Mouse (Mus musculus): Measurements from ENCODE around the gene Tmcc3.
A peak's percentile ranks its signal among the peaks of the same experiment; 100 is the strongest.

The Tmcc3 gene

GRCm38 (mm10) chr10:94371293-94371692 is 59.5 kb downstream of the Tmcc3 start:
- DNase-seq, result peak; percentile 47

- no peak for DNase-seq
These were observed 65.2 kb downstream of the Tmcc3 start for GRCm38 (mm10) chr10:94376941-94377340.

GRCm38 (mm10) chr10:94377844-94378243 is 66.1 kb downstream of the Tmcc3 start:
- DNase-seq, result no peak

GRCm38 (mm10) chr10:94378383-94378782 is 66.6 kb downstream of the Tmcc3 start:
- peak; percentile 89 for DNase-seq

- no peak for DNase-seq
These were observed 68.3 kb downstream of the Tmcc3 start for GRCm38 (mm10) chr10:94380082-94380481.

GRCm38 (mm10) chr10:94380662-94381392 is 69.1 kb downstream of the Tmcc3 start:
- no peak for DNase-seq

- no peak for DNase-seq
These were observed 69.6 kb downstream of the Tmcc3 start for GRCm38 (mm10) chr10:94381393-94381740.

GRCm38 (mm10) chr10:94382618-94383017 is 70.9 kb downstream of the Tmcc3 start:
- DNase-seq, result no peak

GRCm38 (mm10) chr10:94383565-94383964 is 71.8 kb downstream of the Tmcc3 start:
- DNase-seq, result no peak

- no peak for DNase-seq
These were observed 77.5 kb downstream of the Tmcc3 start for GRCm38 (mm10) chr10:94389219-94389618.

- DNase-seq, result no peak
These were observed 79.3 kb downstream of the Tmcc3 start for GRCm38 (mm10) chr10:94391049-94391448.

- DNase-seq, result no peak
These were observed 82.5 kb downstream of the Tmcc3 start for GRCm38 (mm10) chr10:94394286-94394685.

- peak; percentile 23 for DNase-seq
These were observed 86.3 kb downstream of the Tmcc3 start for GRCm38 (mm10) chr10:94397833-94398596.

- DNase-seq, result no peak
These were observed 89.1 kb downstream of the Tmcc3 start for GRCm38 (mm10) chr10:94400895-94401294.

- DNase-seq, result no peak
These were observed 93.7 kb downstream of the Tmcc3 start for GRCm38 (mm10) chr10:94405456-94405855.

GRCm38 (mm10) chr10:94406821-94407220 is 95.1 kb downstream of the Tmcc3 start:
- DNase-seq, result no peak

GRCm38 (mm10) chr10:94408356-94409146 is 96.8 kb downstream of the Tmcc3 start:
- DNase-seq, result peak; percentile 63

- no peak for DNase-seq
These were observed 97.9 kb downstream of the Tmcc3 start for GRCm38 (mm10) chr10:94409661-94410060.

- DNase-seq, result no peak
These were observed 99.8 kb downstream of the Tmcc3 start for GRCm38 (mm10) chr10:94411594-94411993.

GRCm38 (mm10) chr10:94413770-94414651 is 102.3 kb downstream of the Tmcc3 start:
- peak; percentile 32 for DNase-seq

- DNase-seq, result no peak
These were observed 104.4 kb downstream of the Tmcc3 start for GRCm38 (mm10) chr10:94415950-94416844.
